In genomic region chr2:152736090-152736601, GRCm38 (mm10) we compare ENCODE assay signal across 8 mouse cellular contexts. TPM values are rescaled to one million over a fixed set of nuclear protein-coding genes. Genes with fewer than 3 reads are reported as not detected.
DNase-seq lines count a peak whose midpoint lies in the region; ATAC-seq and TF ChIP-seq lines count a peak whose summit lies in the region.

Id1 (plus strand) TSS chr2:152736251.

- no peaks in the 10 kb centered on the region for H3K27me3 ChIP-seq in intestine, embryonic 14.5 days (replicated peaks; ENCODE audit: control insufficient read depth, insufficient read depth, low read length)
- H3K27me3 ChIP-seq in midbrain, embryonic 10.5 days (ENCODE audit: low read depth, poor library complexity, severe bottlenecking): peaks cover 12% of the 10 kb centered on the region; the same call in 1 of the 2 replicates
- no peaks in the 10 kb centered on the region for H3K27me3 ChIP-seq in small intestine, adult 2 months (ENCODE audit: control insufficient read depth, insufficient read depth, low read length)

- 0 out of 2 replicates have a peak, but pooled peaks cover 3% of the 10 kb centered on the region for H3K36me3 ChIP-seq in intestine, embryonic 14.5 days (ENCODE audit: control insufficient read depth, insufficient read depth, low read length)
- 0 out of 2 replicates have a peak, but pooled peaks cover 4% of the 10 kb centered on the region for H3K36me3 ChIP-seq in midbrain, embryonic 10.5 days
- peaks cover 12% of the 10 kb centered on the region; the same call in 1 of the 2 replicates for H3K36me3 ChIP-seq in small intestine, adult 2 months (ENCODE audit: control insufficient read depth, insufficient read depth, low read length)

- peak within 1 kb of the TSS; percentile 67 for H3K4me3 ChIP-seq in intestine, embryonic 14.5 days (ENCODE audit: low read depth, low read length)
- H3K4me3 ChIP-seq in midbrain, embryonic 10.5 days: peak within 1 kb of the TSS; percentile 64
- H3K4me3 ChIP-seq in small intestine, adult 2 months (ENCODE audit: low read depth, low read length): peak within 1 kb of the TSS; percentile 96

- peak; percentile 35 for DNase-seq in cerebellum, adult 11-12 months
- DNase-seq in cerebellum, adult 11 months: no peak
- peak; percentile 87 for DNase-seq in embryo, embryonic 11.5 days (ENCODE audit: low read depth, low spot score)
- peak; percentile 73 to 78 for DNase-seq in gastrocnemius, postnatal 36 days
- DNase-seq in intestine, embryonic 14.5 days (ENCODE audit: low spot score): peak; percentile 98
- peak; percentile 39 to 60 for DNase-seq in left cerebral cortex, postnatal 36 days (ENCODE audit: low spot score in 2 of 2)
- peak; percentile 92 for DNase-seq in midbrain, embryonic 10.5 days (ENCODE audit: low spot score)

- peak within 1 kb of the TSS; percentile 91 for H3K9ac ChIP-seq in intestine, embryonic 14.5 days (ENCODE audit: low read length)

- under 1% methylated on average over 28 of the region's 28 CpGs for WGBS in intestine, embryonic 14.5 days
- WGBS in midbrain, embryonic 10.5 days: under 1% methylated on average over 28 of the region's 28 CpGs
- WGBS in small intestine, adult 2 months: under 1% methylated on average over 28 of the region's 28 CpGs

- ATAC-seq in intestine, embryonic 14.5 days (replicated peaks; ENCODE audit: low FRiP score, low TSS enrichment, low read depth): peak; percentile 66

- H3K27ac ChIP-seq in intestine, embryonic 14.5 days (ENCODE audit: low read depth): peak within 1 kb of the TSS; percentile 99
- peak within 1 kb of the TSS; percentile 90 for H3K27ac ChIP-seq in midbrain, embryonic 10.5 days (replicated peaks)
- H3K27ac ChIP-seq in small intestine, adult 2 months (ENCODE audit: insufficient read depth, low read depth, low read length): peak within 1 kb of the TSS; percentile 100

- TF ChIP-seq POLR2A in small intestine, adult 2 months (IDR thresholded peaks at IDR 0.05; ENCODE audit: low read depth, low read length): peak; percentile 98

- H3K4me1 ChIP-seq in intestine, embryonic 14.5 days (replicated peaks; ENCODE audit: control insufficient read depth, insufficient read depth, low read length): peaks cover 47% of the 10 kb centered on the region
- peaks cover 92% of the 10 kb centered on the region for H3K4me1 ChIP-seq in midbrain, embryonic 10.5 days
- H3K4me1 ChIP-seq in small intestine, adult 2 months (ENCODE audit: control insufficient read depth, insufficient read depth, insufficient read length, low read length): peaks cover 16% of the 10 kb centered on the region

- no peak for TF ChIP-seq CTCF in small intestine, adult 2 months (IDR thresholded peaks at IDR 0.05; ENCODE audit: extremely low read depth, insufficient read length, insufficient replicate concordance, low read depth, low read length)

- peak within 1 kb of the TSS; percentile 85 for H3K4me2 ChIP-seq in intestine, embryonic 14.5 days (ENCODE audit: low read length)

- intact Hi-C loops in gastrocnemius, postnatal 36 days (cut with DNase I): no loop called here
- intact Hi-C loops in left cerebral cortex, postnatal 36 days (cut with DNase I): loop anchor here (5.0 kb wide), 2 partner anchors 39 to 41 kb away; no protein-coding TSS in a partner anchor

- H3K9me3 ChIP-seq in intestine, embryonic 14.5 days (ENCODE audit: control insufficient read depth, low read length): no peaks in the 10 kb centered on the region
- no peaks in the 10 kb centered on the region for H3K9me3 ChIP-seq in midbrain, embryonic 10.5 days (replicated peaks)

RNA-seq across cellular contexts. Expression of gene Id1, which starts in this region (rescaled TPM):
- total RNA-seq in gastrocnemius, postnatal 36 days (2021): 10 to 100 TPM; 11.5 to 17.7 TPM
- polyA plus RNA-seq in intestine, embryonic 14.5 days (2014; fragmentation: Nextera tagmentation; extraction: Ambion mirVana): 101 and 109 TPM in 2 replicates
- 10 to 100 TPM; 22.9 to 23.9 TPM for total RNA-seq in left cerebral cortex, postnatal 36 days (2021)
- polyA plus RNA-seq in midbrain, embryonic 10.5 days (2016; fragmentation: Nextera tagmentation; extraction: Ambion mirVana): 70.2 and 86.2 TPM in 2 replicates
- 585 and 916 TPM in 2 replicates for polyA plus RNA-seq in small intestine, adult 2 months (2012; rRNA removed)
